Mouse (Mus musculus) testis, postnatal 14 days (tissue): ENCODE measurements at regions not wholly inside any gene's neighbourhood (a gene's known extent, or its start where the extent isn't known, plus 50 kb on each side); places are given as distances from the start of the nearest gene placed in this dataset.

ENCODE experiments used
- DNase-seq: peaks from one replicate; pipeline ENCODE4 v3.0.0; 2021; ENCODE audit warnings: low spot score

GRCm38 (mm10) chr9:13905086-13905669 lies 77.7 kb downstream of the Fam76b start:
- DNase-seq: no peak

GRCm38 (mm10) chr9:13906736-13907135 lies 79.2 kb downstream of the Fam76b start:
- DNase-seq: no peak

GRCm38 (mm10) chr9:13909604-13910003 lies 82.1 kb downstream of the Fam76b start:
- no peak for DNase-seq

- no peak for DNase-seq
These were observed 82.6 kb downstream of the Fam76b start for GRCm38 (mm10) chr9:13910091-13910490.

GRCm38 (mm10) chr9:13913459-13913858 lies 85.9 kb downstream of the Fam76b start:
- no peak for DNase-seq

GRCm38 (mm10) chr9:13914131-13914530 lies 86.6 kb downstream of the Fam76b start:
- DNase-seq: no peak

- no peak for DNase-seq
These were observed 87.3 kb downstream of the Fam76b start for GRCm38 (mm10) chr9:13914847-13915246.

GRCm38 (mm10) chr9:13916837-13917236 lies 89.3 kb downstream of the Fam76b start:
- DNase-seq: no peak

GRCm38 (mm10) chr9:13918606-13919202 lies 91.2 kb downstream of the Fam76b start:
- DNase-seq: no peak

- no peak for DNase-seq
These were observed 92.4 kb downstream of the Fam76b start for GRCm38 (mm10) chr9:13919739-13920410.

- no peak for DNase-seq
These were observed 93.1 kb downstream of the Fam76b start for GRCm38 (mm10) chr9:13920623-13921022.

- no peak for DNase-seq
These were observed 104.5 kb downstream of the Fam76b start for GRCm38 (mm10) chr9:13932001-13932508.

- no peak for DNase-seq
These were observed 105.9 kb downstream of the Fam76b start for GRCm38 (mm10) chr9:13933404-13933803.

GRCm38 (mm10) chr9:13937301-13937700 lies 109.8 kb downstream of the Fam76b start:
- DNase-seq: no peak

GRCm38 (mm10) chr9:13946519-13946918 lies 119.0 kb downstream of the Fam76b start:
- no peak for DNase-seq

- no peak for DNase-seq
These were observed 124.6 kb downstream of the Fam76b start for GRCm38 (mm10) chr9:13952157-13952556.

- DNase-seq: no peak
These were observed 135.7 kb downstream of the Fam76b start for GRCm38 (mm10) chr9:13963140-13963763.

- DNase-seq: no peak
These were observed 136.3 kb downstream of the Fam76b start for GRCm38 (mm10) chr9:13963796-13964195.

- DNase-seq: no peak
These were observed 136.7 kb downstream of the Fam76b start for GRCm38 (mm10) chr9:13964256-13964655.

GRCm38 (mm10) chr9:13966212-13966611 lies 138.7 kb downstream of the Fam76b start:
- DNase-seq: no peak

GRCm38 (mm10) chr9:13969262-13969661 lies 141.7 kb downstream of the Fam76b start:
- no peak for DNase-seq

- DNase-seq: no peak
These were observed 146.1 kb downstream of the Fam76b start for GRCm38 (mm10) chr9:13973600-13973999.

- DNase-seq: no peak
These were observed 147.4 kb downstream of the Fam76b start for GRCm38 (mm10) chr9:13974870-13975269.
